Mouse (Mus musculus) bone marrow, adult 2 months (tissue): ENCODE data around the gene Gpr83. TPM values are rescaled to one million over a fixed set of nuclear protein-coding genes. Genes with fewer than 3 reads are reported as not detected.

Source experiments
- H3K27ac ChIP-seq: fragments of 200-500 bp; 2 replicates; pipeline ENCODE4 v1.5.1; 2012; ENCODE audit warnings: low read depth, mild to moderate bottlenecking, control low read depth, inconsistent platforms, low read length; ENCODE audit not compliant: control insufficient read depth, poor library complexity, insufficient read depth
- H3K4me1 ChIP-seq: fragments of 200-500 bp; 2 replicates; pipeline ENCODE4 v1.6.1; 2011; ENCODE audit warnings: low read length; ENCODE audit not compliant: control insufficient read depth, insufficient read depth
- H3K4me3 ChIP-seq: fragments of 200-500 bp; replicated peaks from 2 replicates; pipeline ENCODE3; 2011; ENCODE audit warnings: mild to moderate bottlenecking, low read depth, low read length, control low read depth; ENCODE audit not compliant: control insufficient read depth
- CTCF ChIP-seq: fragments of 200-500 bp; IDR thresholded peaks from 2 replicates; pipeline ENCODE4 v1.5.1; 2011; ENCODE audit warnings: low read length, control low read depth; ENCODE audit not compliant: control insufficient read depth, insufficient read depth
- POLR2A ChIP-seq: fragments of 200-500 bp; IDR thresholded peaks from 2 replicates; pipeline ENCODE4 v1.6.1; 2011; ENCODE audit warnings: low read depth, mild to moderate bottlenecking, control low read depth, low read length, borderline replicate concordance; ENCODE audit not compliant: control insufficient read depth
- WGBS: fragments of 180-500 bp; shearing (Covaris S2); methylation state at CpG from one replicate; pipeline ENCODE4 v1.1.7; 2018; 5-methylcytosine and 5-hydroxymethylcytosine counted together
- polyA plus RNA-seq: library from polyadenylated mRNA; stranded (reverse); fragments of >200 nt; gene quantifications from 2 replicates; pipeline ENCODE4 v1.2.4, GENCODE M21; 2011; ENCODE audit warnings: low replicate concordance; ENCODE audit not compliant: missing spikeins, insufficient read depth, insufficient read length

Gene Gpr83
- polyA plus RNA-seq, 1 experiment, result not detected

DNA sequence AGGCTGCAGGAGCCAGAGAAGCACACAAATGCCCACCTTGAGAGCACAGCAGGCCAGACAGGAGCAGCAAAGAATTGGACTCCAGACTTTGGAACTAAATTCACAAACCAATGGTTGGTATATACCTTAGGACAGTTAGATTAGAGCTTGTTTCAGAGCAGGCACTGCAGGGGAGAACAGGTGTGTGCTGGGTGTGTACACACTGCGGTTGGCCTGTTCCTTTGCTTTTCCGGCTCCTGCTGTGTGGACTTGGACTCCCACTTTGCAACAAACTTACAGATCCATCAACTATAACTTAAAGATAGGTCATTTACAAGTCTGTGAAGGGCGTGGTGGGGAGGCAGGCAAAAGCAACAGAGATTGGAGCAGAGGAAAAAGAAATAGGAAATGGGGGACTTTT lies 1.2 kb upstream of the Gpr83 start:
- no peak overlapping the region for H3K27ac ChIP-seq
- 72% methylated on average over 3 of the region's 3 CpGs for WGBS
- TF ChIP-seq CTCF (no peak), POLR2A (no peak)

DNA sequence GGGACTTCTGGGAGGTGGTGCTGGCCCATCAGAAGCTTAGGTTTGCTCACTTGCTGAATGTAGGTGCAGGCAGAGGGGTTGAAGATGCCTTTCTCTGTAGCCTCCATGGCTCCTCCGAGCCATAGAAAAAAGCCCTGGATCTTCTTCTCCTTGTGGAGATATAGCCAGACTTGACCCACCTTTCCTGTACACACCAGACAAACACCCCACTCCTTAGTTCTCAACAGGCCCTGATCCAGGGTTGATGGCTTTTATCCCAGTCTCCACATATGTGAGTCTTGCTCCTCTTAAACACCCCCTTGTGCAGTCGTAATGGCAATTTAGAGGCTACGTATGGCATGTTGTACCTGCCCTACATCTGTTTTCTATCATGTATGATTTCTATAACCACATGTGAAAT lies 3.1 kb downstream of the Gpr83 start:
- TF ChIP-seq POLR2A, result no peak
- TF ChIP-seq CTCF, result no peak
- H3K4me1 ChIP-seq, result peaks cover 2% of the 10 kb centered on the region
- no peak overlapping the region for H3K27ac ChIP-seq
- no peak overlapping the region for H3K4me3 ChIP-seq
- WGBS, result 88% methylated on average over 3 of the region's 3 CpGs

More for the DNA sequence above, 1.2 kb upstream of the Gpr83 start:
- H3K4me3 ChIP-seq, result no peak overlapping the region
- H3K4me1 ChIP-seq, result no peaks in the 10 kb centered on the region

DNA sequence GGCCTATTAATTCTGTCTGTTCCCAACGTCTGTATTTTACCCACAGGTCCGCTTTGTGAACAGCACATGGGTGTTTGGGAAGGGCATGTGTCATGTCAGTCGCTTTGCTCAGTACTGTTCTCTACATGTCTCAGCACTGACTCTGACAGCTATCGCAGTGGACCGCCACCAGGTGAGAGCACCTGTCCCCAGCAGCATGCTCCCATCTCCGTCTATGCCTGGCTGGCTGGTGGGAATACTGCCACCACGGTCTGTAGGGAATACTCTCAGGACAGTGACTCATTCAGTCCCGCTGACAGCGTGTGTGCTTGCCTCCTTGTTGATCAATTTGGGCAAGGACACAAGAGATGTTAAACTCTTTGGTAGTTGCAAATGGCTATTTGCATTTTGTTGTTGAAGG lies 4.7 kb downstream of the Gpr83 start:
- TF ChIP-seq CTCF (no peak), POLR2A (no peak)
- Histone ChIP-seq H3K27ac (no peak overlapping the region), H3K4me1 (peaks cover 2% of the 10 kb centered on the region), H3K4me3 (no peak overlapping the region)
- 81% methylated on average over 9 of the region's 9 CpGs for WGBS

DNA sequence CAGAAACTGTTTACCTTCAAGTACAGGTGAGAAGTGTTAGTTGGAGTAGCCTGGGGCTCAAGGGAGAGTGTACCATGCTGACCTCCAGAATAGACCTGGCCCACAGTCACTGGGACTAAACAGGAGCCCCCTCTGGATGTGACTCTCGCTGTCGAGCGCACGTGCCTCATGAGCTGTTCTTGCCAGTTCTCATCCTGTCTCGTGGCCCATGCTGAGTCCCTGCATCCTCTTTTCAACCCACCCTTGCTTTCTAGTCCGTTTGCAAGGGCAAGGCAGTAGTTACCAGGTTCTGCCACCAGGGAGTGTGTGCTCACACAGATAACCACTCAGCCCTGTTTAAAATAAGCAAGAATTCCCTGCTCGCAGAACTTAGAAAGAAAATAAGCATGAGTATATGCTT lies 6.9 kb downstream of the Gpr83 start:
- H3K4me1 ChIP-seq, result peaks cover 2% of the 10 kb centered on the region
- no peak for TF ChIP-seq POLR2A
- TF ChIP-seq CTCF, result peak; percentile 59
- 9% methylated on average over 7 of the region's 7 CpGs for WGBS
- no peak overlapping the region for H3K27ac ChIP-seq
- H3K4me3 ChIP-seq, result no peak overlapping the region

GRCm38 (mm10) chr9:14868326-14868725 lies 8.3 kb downstream of the Gpr83 start:
- Histone ChIP-seq H3K4me3 (no peak overlapping the region), H3K4me1 (peaks cover 2% of the 10 kb centered on the region), H3K27ac (no peak overlapping the region)
- 84% methylated on average over 8 of the region's 8 CpGs for WGBS
- TF ChIP-seq POLR2A, result no peak
- TF ChIP-seq CTCF, result no peak

DNA sequence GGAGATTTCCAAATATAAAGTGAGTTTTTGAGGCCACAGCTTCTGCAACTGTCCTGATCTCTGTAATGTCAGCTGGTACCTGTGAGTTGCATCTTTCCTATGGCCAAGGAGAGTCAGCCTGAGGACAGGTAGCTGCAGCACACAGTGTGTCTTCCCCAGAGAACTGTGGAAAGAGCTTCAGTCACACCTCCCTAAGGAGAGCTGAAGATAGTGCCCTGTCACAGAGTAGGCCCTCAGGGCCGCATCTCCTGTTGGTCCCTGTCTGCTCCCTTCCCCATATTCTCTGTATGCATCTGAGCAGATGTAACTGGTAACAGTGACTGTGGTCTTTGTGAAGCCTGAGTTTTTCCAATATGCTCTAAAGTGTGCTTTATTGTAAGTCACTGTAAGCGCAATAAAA lies 10.4 kb downstream of the Gpr83 start:
- WGBS, result 84% methylated on average over 2 of the region's 2 CpGs
- TF ChIP-seq POLR2A (no peak), CTCF (no peak)
- Histone ChIP-seq H3K4me1 (peaks cover 2% of the 10 kb centered on the region), H3K27ac (no peak overlapping the region), H3K4me3 (no peak overlapping the region)

GRCm38 (mm10) chr9:14870802-14871201 lies 10.8 kb downstream of the Gpr83 start:
- 86% methylated on average over 10 of the region's 10 CpGs for WGBS

GRCm38 (mm10) chr9:14871536-14871935 lies 11.5 kb downstream of the Gpr83 start:
- WGBS, result 56% methylated on average over 3 of the region's 3 CpGs

More at GRCm38 (mm10) chr9:14870802-14871201, 10.8 kb downstream of the Gpr83 start:
- Histone ChIP-seq H3K27ac (no peak overlapping the region), H3K4me3 (no peak overlapping the region), H3K4me1 (peaks cover 2% of the 10 kb centered on the region)
- no peak for TF ChIP-seq POLR2A
- TF ChIP-seq CTCF, result no peak

DNA sequence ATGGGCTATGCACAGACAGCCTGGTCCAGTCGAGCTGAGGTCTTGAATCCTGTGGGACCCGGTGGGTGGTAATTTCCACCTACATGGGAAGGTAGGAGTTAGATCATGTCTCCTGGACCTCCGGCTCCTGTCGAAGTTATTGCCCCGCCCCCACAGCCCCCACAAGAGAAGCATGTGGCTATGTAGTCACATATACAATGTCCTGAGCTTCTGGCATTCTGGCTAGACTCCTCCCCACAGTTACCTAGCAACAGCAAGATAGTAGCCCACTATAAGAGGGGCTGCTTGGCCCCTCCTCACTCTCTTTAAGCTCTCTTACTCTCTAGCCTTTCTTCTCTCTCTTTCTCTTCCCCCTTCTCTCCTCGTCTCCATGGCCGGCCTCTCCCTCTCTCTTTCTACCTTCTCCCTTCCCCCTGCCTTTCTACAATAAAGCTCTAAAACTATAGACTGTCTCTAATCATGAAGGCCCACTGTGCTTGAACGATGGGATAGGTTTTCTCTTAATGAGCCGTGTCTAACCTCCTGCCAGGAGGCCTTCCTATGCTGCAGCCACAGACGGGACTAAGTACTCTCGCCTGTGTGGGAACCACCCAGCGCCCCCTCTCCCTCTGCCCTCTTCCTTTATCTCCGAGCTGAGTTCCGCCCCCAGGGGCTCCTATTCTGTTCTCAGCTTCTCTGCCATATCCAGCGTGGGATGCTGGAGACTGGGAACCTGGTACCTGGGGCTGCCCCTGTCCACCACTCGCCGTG lies 12.3 kb downstream of the Gpr83 start:
- no peak for TF ChIP-seq CTCF
- TF ChIP-seq POLR2A, result no peak
- no peak overlapping the region; the same call in 1 of the 2 replicates for H3K27ac ChIP-seq
- no peak overlapping the region for H3K4me3 ChIP-seq
- H3K4me1 ChIP-seq, result no peaks in the 10 kb centered on the region
- 76% methylated on average over 17 of the region's 17 CpGs for WGBS

More at GRCm38 (mm10) chr9:14871536-14871935, 11.5 kb downstream of the Gpr83 start:
- Histone ChIP-seq H3K4me1 (peaks cover 2% of the 10 kb centered on the region), H3K4me3 (no peak overlapping the region), H3K27ac (no peak overlapping the region)
- TF ChIP-seq CTCF (no peak), POLR2A (no peak)
